Mouse (Mus musculus) heart, embryonic 14.5 days (tissue): ENCODE measurements around the gene Wfdc13. TPM values are rescaled to one million over a fixed set of nuclear protein-coding genes. Genes with fewer than 3 reads are reported as not detected.
"Not testable (repeated sequence)": the region's sequence is repeated elsewhere in the genome, so short reads cannot be mapped to it uniquely, and the experiment has no call there.

Experiments used
- ATAC-seq: fragments of 200-750 bp; cut with Nextera tagmentation; 2 replicates; pipeline ENCODE4 v1.8.0; 2017; ENCODE audit warnings: low read depth, moderate TSS enrichment; ENCODE audit not compliant: insufficient number of reproducible peaks, insufficient read depth, low FRiP score
- H3K27ac ChIP-seq, 2 experiments: fragments of 200-500 bp in 1 of 2; fragments of 300-500 bp in 1 of 2; sonication (generic) in 1 of 2; replicated peaks in 1 of 2; 2 replicates each; pipeline ENCODE4 v1.5.1; 2012 to 2014; ENCODE audit warnings: low read depth in 2 of 2, low read length in 2 of 2, control low read depth in 1 of 2, mild to moderate bottlenecking in 1 of 2, mixed read lengths in 1 of 2; ENCODE audit not compliant: control insufficient read depth in 1 of 2, insufficient read depth in 1 of 2
- H3K27me3 ChIP-seq: fragments of 300-500 bp; sonication (generic); 2 replicates; pipeline ENCODE4 v1.6.1; 2014; ENCODE audit warnings: mild to moderate bottlenecking, low read length, control low read depth; ENCODE audit not compliant: control insufficient read depth, insufficient read depth
- H3K36me3 ChIP-seq: fragments of 300-500 bp; sonication (generic); 2 replicates; pipeline ENCODE4 v1.6.1; 2014; ENCODE audit warnings: mild to moderate bottlenecking, control low read depth, low read length, mixed read lengths; ENCODE audit not compliant: control insufficient read depth, insufficient read depth
- H3K4me1 ChIP-seq, 2 experiments: fragments of 200-500 bp in 1 of 2; fragments of 300-500 bp in 1 of 2; sonication (generic) in 1 of 2; 2 replicates each; pipeline ENCODE4 v1.6.1; 2012 to 2014; ENCODE audit warnings: low read length in 2 of 2, control low read depth in 1 of 2, mixed read lengths in 1 of 2; ENCODE audit not compliant: control insufficient read depth in 2 of 2, insufficient read depth in 2 of 2
- H3K4me2 ChIP-seq: fragments of 300-500 bp; sonication (generic); 2 replicates; pipeline ENCODE4 v1.6.1; 2014; ENCODE audit warnings: mild to moderate bottlenecking, low read length
- H3K4me3 ChIP-seq, 2 experiments: fragments of 200-500 bp in 1 of 2; fragments of 300-500 bp in 1 of 2; sonication (generic) in 1 of 2; 2 replicates each; pipeline ENCODE4 v1.5.1; 2012 to 2014; ENCODE audit warnings: low read length in 2 of 2, mild to moderate bottlenecking in 2 of 2, control low read depth in 1 of 2, low read depth in 1 of 2, moderate library complexity in 1 of 2; ENCODE audit not compliant: control insufficient read depth in 1 of 2, insufficient read depth in 1 of 2
- H3K9ac ChIP-seq: fragments of 300-500 bp; sonication (generic); 2 replicates; pipeline ENCODE4 v1.6.1; 2014; ENCODE audit warnings: mild to moderate bottlenecking, low read length
- H3K9me3 ChIP-seq: fragments of 300-500 bp; sonication (generic); 2 replicates; pipeline ENCODE4 v1.6.1; 2016; ENCODE audit warnings: low read length, control low read depth; ENCODE audit not compliant: control insufficient read depth
- WGBS: fragments of 180-500 bp; shearing (Covaris S2); extraction: QIAGEN DNeasy Blood & Tissue Kit; methylation state at CpG from one replicate; pipeline ENCODE4 v1.1.7; 2014; 5-methylcytosine and 5-hydroxymethylcytosine counted together
- polyA plus RNA-seq: library from polyadenylated mRNA; unstranded; fragments of >200 nt; fragmentation: Nextera tagmentation; extraction: Ambion mirVana; gene quantifications from 2 replicates; pipeline ENCODE4 v1.2.1, GENCODE M21; 2014

Gene Wfdc13
- polyA plus RNA-seq, 1 experiment from 2014 or later: 0.19 TPM

DNA sequence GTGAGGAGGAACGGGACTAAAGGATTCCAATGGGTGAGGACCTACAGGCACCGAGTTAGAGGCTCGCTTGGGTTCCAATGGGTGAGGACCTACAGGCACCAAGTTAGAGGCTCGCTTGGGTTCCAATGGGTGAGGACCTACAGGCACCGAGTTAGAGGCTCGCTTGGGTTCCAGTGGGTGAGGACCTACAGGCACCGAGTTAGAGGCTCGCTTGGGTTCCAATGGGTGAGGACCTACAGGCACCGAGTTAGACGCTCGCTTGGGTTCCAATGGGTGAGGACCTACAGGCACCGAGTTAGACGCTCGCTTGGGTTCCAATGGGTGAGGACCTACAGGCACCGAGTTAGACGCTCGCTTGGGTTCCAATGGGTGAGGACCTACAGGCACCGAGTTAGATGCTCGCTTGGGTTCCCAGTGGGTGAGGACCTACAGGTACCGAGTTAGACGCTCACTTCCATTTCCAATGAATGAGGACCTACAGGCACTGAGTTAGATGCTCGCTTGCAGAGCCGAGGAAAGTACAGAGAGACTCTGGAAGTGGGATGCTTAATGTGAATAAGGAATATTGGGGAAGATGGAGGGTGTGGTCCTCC is 31.4 kb downstream of the Wfdc13 start:
- H3K27me3 ChIP-seq, ATAC-seq, H3K9ac ChIP-seq, H3K4me2 ChIP-seq, H3K4me1 ChIP-seq, H3K9me3 ChIP-seq, H3K27ac ChIP-seq, H3K36me3 ChIP-seq, H3K4me3 ChIP-seq: not testable (repeated sequence)
- 83% methylated on average over 21 of the region's 23 CpGs for WGBS

DNA sequence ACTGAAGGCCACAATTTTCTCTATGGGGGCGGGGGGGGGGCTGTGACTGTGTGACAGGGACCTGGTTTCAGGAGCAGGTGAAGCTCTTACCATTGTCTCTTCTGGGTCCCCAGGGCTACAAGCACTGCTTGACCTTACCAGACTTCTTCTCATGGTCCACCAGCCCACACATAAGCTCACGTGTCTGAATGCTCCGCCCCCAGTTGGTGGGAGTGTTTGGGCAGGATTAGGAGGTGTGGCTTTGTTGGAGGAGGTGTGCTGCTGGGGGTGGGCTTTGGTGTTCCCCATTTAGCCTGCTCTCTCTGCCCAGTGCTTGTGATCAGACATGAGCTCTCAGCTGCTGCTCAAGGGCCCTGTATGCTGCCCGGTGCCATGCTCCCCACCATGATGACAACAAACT is 38.4 kb downstream of the Wfdc13 start:
- Histone ChIP-seq H3K4me3 (no peak overlapping the region), H3K9me3 (0 out of 2 replicates have a peak, but pooled peaks cover 3% of the 10 kb centered on the region), H3K36me3 (no peaks in the 10 kb centered on the region), H3K27ac (no peak overlapping the region), H3K27me3 (no peaks in the 10 kb centered on the region), H3K9ac (no peak overlapping the region), H3K4me1 (no peaks in the 10 kb centered on the region), H3K4me2 (no peak overlapping the region)
- no peak for ATAC-seq
- WGBS: 45% methylated on average over 4 of the region's 4 CpGs

DNA sequence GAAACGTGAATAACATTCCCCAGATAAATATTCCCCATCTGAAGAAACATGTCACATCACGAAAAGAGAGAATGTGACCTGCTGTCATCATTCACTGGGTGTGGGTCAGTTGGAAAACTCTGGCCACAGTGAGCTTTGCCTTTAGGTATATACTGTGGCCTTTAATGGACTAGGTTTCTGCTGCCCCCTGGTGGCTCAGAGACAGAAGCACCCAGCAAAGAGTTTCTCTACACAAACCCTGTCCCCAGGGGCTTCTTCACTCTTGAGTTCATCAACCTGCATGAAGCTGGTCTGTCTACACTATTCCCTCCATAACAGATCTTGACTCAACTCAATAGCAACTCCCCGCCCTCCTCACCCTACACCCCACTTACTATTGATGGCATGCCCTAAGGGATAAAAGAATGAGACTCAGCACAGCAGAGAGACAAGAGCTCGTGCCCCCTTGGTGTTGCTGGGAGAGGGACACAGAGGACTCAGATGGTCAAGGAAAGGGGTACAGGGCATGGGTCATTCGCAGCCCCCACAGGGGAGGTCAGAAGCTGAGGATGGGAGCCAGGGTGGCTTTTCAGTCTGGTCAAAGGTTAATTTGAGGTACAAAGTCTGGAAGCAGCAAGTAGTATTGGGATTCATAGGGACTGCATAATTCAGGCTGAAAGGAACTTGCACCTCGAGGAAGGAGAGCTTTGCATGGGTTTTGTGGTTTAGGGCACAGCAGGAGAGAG is 41.1 kb downstream of the Wfdc13 start:
- Histone ChIP-seq H3K9me3 (0 out of 2 replicates have a peak, but pooled peaks cover 3% of the 10 kb centered on the region), H3K36me3 (no peaks in the 10 kb centered on the region), H3K4me2 (no peak overlapping the region), H3K27ac (no peak overlapping the region), H3K4me3 (no peak overlapping the region), H3K27me3 (no peaks in the 10 kb centered on the region), H3K9ac (no peak overlapping the region), H3K4me1 (no peaks in the 10 kb centered on the region)
- 14% methylated on average over 6 of the region's 6 CpGs for WGBS
- no peak for ATAC-seq

DNA sequence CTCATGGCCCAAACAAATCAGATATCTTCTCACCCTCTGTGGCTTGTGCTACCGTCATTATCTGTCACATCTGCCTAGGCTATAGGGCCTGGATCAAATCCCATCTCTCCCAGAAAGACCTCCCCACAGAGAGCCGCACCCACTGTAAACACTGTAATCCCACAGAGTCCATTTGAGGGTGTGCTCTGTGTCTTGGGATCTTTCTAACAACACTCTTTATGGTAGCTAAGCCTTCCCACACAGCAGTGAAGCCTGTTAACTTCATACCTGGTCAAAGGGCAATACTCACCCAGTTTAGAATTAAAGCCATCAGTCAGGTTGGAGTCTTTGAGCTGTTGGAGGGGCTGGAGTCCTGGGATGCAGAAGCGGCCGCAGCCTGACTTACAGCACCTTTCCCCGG is 46.8 kb downstream of the Wfdc13 start:
- Histone ChIP-seq H3K4me2 (no peak overlapping the region), H3K27ac (no peak overlapping the region), H3K4me3 (no peak overlapping the region), H3K27me3 (no peaks in the 10 kb centered on the region), H3K9ac (no peak overlapping the region), H3K4me1 (no peaks in the 10 kb centered on the region), H3K9me3 (no peaks in the 10 kb centered on the region), H3K36me3 (no peaks in the 10 kb centered on the region)
- no peak for ATAC-seq
- WGBS: 61% methylated on average over 5 of the region's 5 CpGs

DNA sequence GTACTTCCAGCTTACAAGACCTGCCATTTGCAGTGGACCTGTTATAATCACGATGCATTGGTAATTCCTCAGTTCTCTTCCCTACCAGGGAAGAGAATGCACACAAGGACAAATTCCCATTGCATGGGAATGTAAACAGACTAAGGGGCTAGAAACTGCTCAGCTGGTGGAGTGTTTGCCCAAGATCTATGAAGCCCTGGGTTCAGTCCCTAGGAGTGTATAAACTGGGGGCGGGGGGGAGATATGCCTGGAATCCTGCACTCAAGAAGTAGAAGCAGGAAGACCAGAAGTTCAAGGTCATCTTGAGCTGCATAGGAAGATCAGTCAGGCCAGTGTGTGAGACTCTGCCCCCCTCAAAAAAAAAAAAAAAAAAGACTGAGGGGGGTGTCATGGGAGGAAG is 48.4 kb downstream of the Wfdc13 start:
- H3K27me3 ChIP-seq: no peaks in the 10 kb centered on the region
- H3K4me3 ChIP-seq: no peak overlapping the region
- WGBS: 74% methylated on average over 2 of the region's 2 CpGs
- H3K4me2 ChIP-seq: no peak overlapping the region
- H3K36me3 ChIP-seq: no peaks in the 10 kb centered on the region
- no peak for ATAC-seq
- H3K9me3 ChIP-seq: no peaks in the 10 kb centered on the region
- no peak overlapping the region for H3K27ac ChIP-seq
- H3K9ac ChIP-seq: no peak overlapping the region
- H3K4me1 ChIP-seq: no peaks in the 10 kb centered on the region

DNA sequence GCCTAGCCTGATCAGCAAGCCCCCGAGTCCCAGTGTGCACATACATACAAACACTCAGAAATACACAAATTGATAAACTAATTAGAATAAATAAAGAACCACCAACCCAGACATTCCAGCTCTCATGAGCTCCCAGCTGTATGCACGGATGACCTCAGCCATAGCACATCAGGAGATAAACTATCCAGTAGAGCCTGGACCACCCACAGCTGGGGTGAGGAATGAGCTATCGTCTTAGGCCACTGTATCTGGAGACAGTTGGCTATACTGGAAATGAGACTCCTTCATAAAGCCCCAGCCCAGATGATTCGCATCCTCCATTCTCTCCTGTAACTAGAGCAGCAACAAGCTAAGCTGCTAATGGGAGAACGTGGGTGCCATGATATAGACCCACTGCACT is 49.9 kb downstream of the Wfdc13 start:
- Histone ChIP-seq H3K27me3 (no peaks in the 10 kb centered on the region), H3K4me3 (no peak overlapping the region), H3K27ac (no peak overlapping the region), H3K36me3 (no peaks in the 10 kb centered on the region), H3K9ac (no peak overlapping the region), H3K4me2 (no peak overlapping the region), H3K9me3 (no peaks in the 10 kb centered on the region), H3K4me1 (no peaks in the 10 kb centered on the region)
- ATAC-seq: no peak
- WGBS: 70% methylated on average over 5 of the region's 5 CpGs

DNA sequence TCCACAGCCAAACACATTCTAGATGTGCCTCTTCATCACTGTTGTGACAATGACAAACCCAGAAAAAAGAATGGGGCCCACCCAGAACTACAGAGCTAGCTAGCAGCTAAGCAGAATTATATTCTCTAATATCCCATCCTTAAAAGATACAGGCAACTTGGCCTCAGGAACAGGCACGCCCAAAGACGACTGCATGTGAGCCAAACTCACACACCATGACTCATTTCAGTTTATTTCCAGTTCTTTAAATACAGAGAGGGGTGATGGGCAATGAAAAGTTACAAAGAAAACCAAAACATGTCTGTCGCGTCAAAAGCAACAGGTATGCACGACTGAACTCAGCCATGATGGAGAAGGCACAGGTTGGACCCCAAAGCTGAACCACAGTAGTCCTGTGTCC is 50.5 kb downstream of the Wfdc13 start:
- H3K27ac ChIP-seq: no peak overlapping the region
- ATAC-seq: no peak
- no peaks in the 10 kb centered on the region for H3K27me3 ChIP-seq
- no peak overlapping the region for H3K9ac ChIP-seq
- no peaks in the 10 kb centered on the region for H3K36me3 ChIP-seq
- H3K4me3 ChIP-seq: no peak overlapping the region
- H3K9me3 ChIP-seq: no peaks in the 10 kb centered on the region
- no peak overlapping the region for H3K4me2 ChIP-seq
- WGBS: 81% methylated on average over 5 of the region's 5 CpGs
- no peaks in the 10 kb centered on the region for H3K4me1 ChIP-seq
